Mouse (Mus musculus): ENCODE results near the gene Pigz.

GRCm38 (mm10) chr16:31926091-31926490 is 7.6 kb upstream of the Pigz start:
- no peak for TF ChIP-seq CTCF (IDR thresholded peaks at IDR 0.05; ENCODE audit: control insufficient read depth, insufficient read depth, insufficient replicate concordance, low read depth, low read length)
- no peak for TF ChIP-seq POLR2A (IDR thresholded peaks at IDR 0.05; ENCODE audit: control insufficient read depth, low read depth, low read length)
